Mouse (Mus musculus): ENCODE data around the gene Nyx.
"Not testable (repeated sequence)": the region's sequence is repeated elsewhere in the genome, so short reads cannot be mapped to it uniquely, and the experiment has no call there.

The Nyx gene

GRCm38 (mm10) chrX:13465810-13466209, at the start of gene Nyx:
Nyx (plus strand) TSS chrX:13466110.
- DNase-seq (ENCODE audit: low spot score), result no peak

- peak; percentile 2 for DNase-seq (ENCODE audit: low spot score)
These were observed 43.9 kb upstream of the Nyx start for GRCm38 (mm10) chrX:13422047-13422446.

GRCm38 (mm10) chrX:13431421-13431820, 34.5 kb upstream of the Nyx start:
- DNase-seq (ENCODE audit: low spot score), result no peak

- DNase-seq (ENCODE audit: low spot score), result not testable (repeated sequence)
These were observed 29.9 kb upstream of the Nyx start for GRCm38 (mm10) chrX:13436042-13436441.

GRCm38 (mm10) chrX:13456544-13456943, 9.4 kb upstream of the Nyx start:
- not testable (repeated sequence) for DNase-seq (ENCODE audit: low spot score)

GRCm38 (mm10) chrX:13458766-13459165, 7.1 kb upstream of the Nyx start:
- DNase-seq (ENCODE audit: low spot score), result no peak

GRCm38 (mm10) chrX:13461266-13462261, 4.3 kb upstream of the Nyx start:
- peak; percentile 87 for DNase-seq (ENCODE audit: low spot score)

- no peak for DNase-seq (ENCODE audit: low spot score)
These were observed 2.9 kb upstream of the Nyx start for GRCm38 (mm10) chrX:13462982-13463517.

- no peak for DNase-seq (ENCODE audit: low spot score)
These were observed 771 bp downstream of the Nyx start for GRCm38 (mm10) chrX:13466681-13467080.

GRCm38 (mm10) chrX:13467121-13467571, 1.2 kb downstream of the Nyx start:
- DNase-seq (ENCODE audit: low spot score), result no peak

- no peak for DNase-seq (ENCODE audit: low spot score)
These were observed 3.5 kb downstream of the Nyx start for GRCm38 (mm10) chrX:13469160-13470116.

GRCm38 (mm10) chrX:13471925-13472324, 6.0 kb downstream of the Nyx start:
- DNase-seq (ENCODE audit: low spot score), result no peak

- DNase-seq (ENCODE audit: low spot score), result no peak
These were observed 6.9 kb downstream of the Nyx start for GRCm38 (mm10) chrX:13472751-13473225.

GRCm38 (mm10) chrX:13475382-13475781, 9.5 kb downstream of the Nyx start:
- no peak for DNase-seq (ENCODE audit: low spot score)

GRCm38 (mm10) chrX:13477596-13477995, 11.7 kb downstream of the Nyx start:
- DNase-seq (ENCODE audit: low spot score), result no peak

GRCm38 (mm10) chrX:13478298-13478697, 12.4 kb downstream of the Nyx start:
- DNase-seq (ENCODE audit: low spot score), result no peak

- DNase-seq (ENCODE audit: low spot score), result no peak
These were observed 13.7 kb downstream of the Nyx start for GRCm38 (mm10) chrX:13479570-13479969.

GRCm38 (mm10) chrX:13482576-13482975, 16.7 kb downstream of the Nyx start:
- DNase-seq (ENCODE audit: low spot score), result no peak

GRCm38 (mm10) chrX:13484447-13484846, 18.5 kb downstream of the Nyx start:
- no peak for DNase-seq (ENCODE audit: low spot score)

- DNase-seq (ENCODE audit: low spot score), result no peak
These were observed 23.1 kb downstream of the Nyx start for GRCm38 (mm10) chrX:13489001-13489400.

GRCm38 (mm10) chrX:13489761-13490160, 23.9 kb downstream of the Nyx start:
- no peak for DNase-seq (ENCODE audit: low spot score)

GRCm38 (mm10) chrX:13490941-13491340, 25.0 kb downstream of the Nyx start:
- DNase-seq (ENCODE audit: low spot score), result no peak

All from yolk sac, embryonic 10.5 days (tissue).